Mouse (Mus musculus): Measurements from ENCODE around the gene Gm3629. TPM values are rescaled to one million over a fixed set of nuclear protein-coding genes. Genes with fewer than 3 reads are reported as not detected.

The Gm3629 gene
- not detected for total RNA-seq (2023)

DNA sequence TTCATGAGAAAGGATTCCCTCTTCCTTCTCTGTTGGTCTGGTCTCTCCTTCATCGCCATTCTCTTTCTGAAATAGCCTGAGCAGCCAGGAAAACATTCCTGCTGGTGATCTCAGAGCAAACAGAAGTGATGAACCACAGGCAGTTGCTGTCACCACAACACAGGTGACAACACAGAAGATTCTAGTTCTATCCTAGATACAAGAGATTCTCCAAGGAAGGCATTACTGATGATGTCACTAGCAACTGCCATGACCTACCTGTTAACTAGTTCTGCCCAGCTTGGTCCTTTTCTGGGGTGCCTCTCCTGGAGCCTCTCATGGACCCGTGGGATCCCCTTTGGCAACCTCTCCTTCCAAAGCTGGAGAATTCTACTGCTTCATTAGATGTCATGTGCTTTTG, at the start of gene Gm3629:
Gene Gm3629 (minus strand): TSS at position 101 of the 400 bp plus-strand sequence.

GRCm38 (mm10) chr14:6622318-6622717, 31.9 kb upstream of the Gm3629 start, which contains the start of gene Gm3460:
Gene Gm3460, minus strand, starts transcription at chr14:6622418.

GRCm38 (mm10) chr14:6537190-6537589, 53.2 kb downstream of the Gm3629 start, which contains the start of gene Gm8356:
Gene Gm8356, minus strand, starts transcription at chr14:6537290.

Other genes with a start within 250 kb of the Gm3629 start
- gene Gm3618, start 246.9 kb downstream of the Gm3629 start, total RNA-seq (2023): not detected
- not detected for gene Gm16440, start 200.3 kb downstream of the Gm3629 start, total RNA-seq (2023)
- not detected for gene Gm3591, start 178.1 kb downstream of the Gm3629 start, total RNA-seq (2023)
- gene Gm3594, start 146.0 kb downstream of the Gm3629 start, total RNA-seq (2023): not detected
- gene Gm8356, start 53.3 kb downstream of the Gm3629 start, total RNA-seq (2023): not detected
- not detected for gene Gm3460, start 31.8 kb upstream of the Gm3629 start, total RNA-seq (2023)
- gene Gm10251, start 93.6 kb upstream of the Gm3629 start, total RNA-seq (2023): not detected
- not detected for gene Gm8050, start 129.6 kb upstream of the Gm3629 start, total RNA-seq (2023)
- 0.94 TPM for gene Gm3636, start 151.7 kb upstream of the Gm3629 start, total RNA-seq (2023)
- gene Gm8362, start 183.8 kb upstream of the Gm3629 start, total RNA-seq (2023): not detected
- not detected for gene Gm3642, start 249.7 kb upstream of the Gm3629 start, total RNA-seq (2023)